Mouse (Mus musculus) thymus, postnatal 14 days (tissue): ENCODE data around the gene Large2.

Experiments
- DNase-seq: peaks from one replicate; pipeline ENCODE4 v3.0.0; 2021

Gene Large2

GRCm38 (mm10) chr2:92371971-92372690 is 2.5 kb downstream of the Large2 start:
- no peak for DNase-seq

GRCm38 (mm10) chr2:92370821-92371805 is 3.6 kb downstream of the Large2 start:
- DNase-seq = peak; percentile 57

- no peak for DNase-seq
Observed at GRCm38 (mm10) chr2:92370375-92370774, 4.3 kb downstream of the Large2 start.

GRCm38 (mm10) chr2:92367383-92368029 is 7.2 kb downstream of the Large2 start:
- no peak for DNase-seq

- peak; percentile 3 for DNase-seq
Observed at GRCm38 (mm10) chr2:92365568-92365967, 9.1 kb downstream of the Large2 start.

GRCm38 (mm10) chr2:92364086-92364485 is 10.6 kb downstream of the Large2 start:
- peak; percentile 2 for DNase-seq

- DNase-seq = peak; percentile 2
Observed at GRCm38 (mm10) chr2:92362571-92363228, 12.0 kb downstream of the Large2 start.

- peak; percentile 1 for DNase-seq
Observed at GRCm38 (mm10) chr2:92361795-92362194, 12.9 kb downstream of the Large2 start.

GRCm38 (mm10) chr2:92360893-92361292 is 13.8 kb downstream of the Large2 start:
- no peak for DNase-seq

- no peak for DNase-seq
Observed at GRCm38 (mm10) chr2:92360186-92360823, 14.4 kb downstream of the Large2 start.

- DNase-seq = no peak
Observed at GRCm38 (mm10) chr2:92359301-92359700, 15.4 kb downstream of the Large2 start.

GRCm38 (mm10) chr2:92354224-92354623 is 20.4 kb downstream of the Large2 start:
- no peak for DNase-seq

GRCm38 (mm10) chr2:92353402-92353801 is 21.3 kb downstream of the Large2 start:
- no peak for DNase-seq

- DNase-seq = no peak
Observed at GRCm38 (mm10) chr2:92350686-92351085, 24.0 kb downstream of the Large2 start.

- DNase-seq = no peak
Observed at GRCm38 (mm10) chr2:92349589-92350425, 24.9 kb downstream of the Large2 start.

GRCm38 (mm10) chr2:92347191-92347590 is 27.5 kb downstream of the Large2 start:
- DNase-seq = no peak

GRCm38 (mm10) chr2:92342418-92342817 is 32.3 kb downstream of the Large2 start:
- no peak for DNase-seq

- DNase-seq = no peak
Observed at GRCm38 (mm10) chr2:92331871-92332270, 42.8 kb downstream of the Large2 start.

- DNase-seq = peak; percentile 14
Observed at GRCm38 (mm10) chr2:92331410-92331809, 43.3 kb downstream of the Large2 start.

- DNase-seq = peak; percentile 50
Observed at GRCm38 (mm10) chr2:92330840-92331239, 43.8 kb downstream of the Large2 start.

- DNase-seq = no peak
Observed at GRCm38 (mm10) chr2:92328206-92328605, 46.5 kb downstream of the Large2 start.
